Mouse (Mus musculus) monocyte, adult 5-6 weeks (primary cell): ENCODE measurements around the gene Gm8246. TPM values are rescaled to one million over a fixed set of nuclear protein-coding genes. Genes with fewer than 3 reads are reported as not detected.
"Not testable (repeated sequence)": the region's sequence is repeated elsewhere in the genome, so short reads cannot be mapped to it uniquely, and the experiment has no call there.

ENCODE experiments used
- ATAC-seq: fragments of 153-309, 156-312 bp; replicated peaks from 2 replicates; pipeline ENCODE4 v1.8.0; 2017; ENCODE audit warnings: mild to moderate bottlenecking; ENCODE audit not compliant: low TSS enrichment, insufficient number of reproducible peaks, severe bottlenecking, poor library complexity, low FRiP score
- total RNA-seq: library from RNA; stranded (forward); fragments of 200-1000, 200-491, 200-594 nt; gene quantifications from 3 replicates; pipeline ENCODE4 v1.2.3, GENCODE M21; 2017

Gene Gm8246
- not detected in 3 replicates for total RNA-seq

GRCm38 (mm10) chr14:5477730-5478129 lies at the start of gene Gm8246:
Gm8246 (minus strand) TSS chr14:5477830.
- ATAC-seq: not testable (repeated sequence)

GRCm38 (mm10) chr14:5501374-5501773 lies 23.7 kb upstream of the Gm8246 start, which contains the start of gene Gm3488:
Gm3488 (plus strand) TSS chr14:5501674.
- not testable (repeated sequence) for ATAC-seq

GRCm38 (mm10) chr14:5483907-5484306 lies 6.3 kb upstream of the Gm8246 start, which contains the start of gene Gm3187:
Gm3187 (plus strand) TSS chr14:5484207.
- not testable (repeated sequence) for ATAC-seq

GRCm38 (mm10) chr14:5460469-5460868 lies 17.2 kb downstream of the Gm8246 start:
- not testable (repeated sequence) for ATAC-seq

- not testable (repeated sequence) for ATAC-seq
Measured at GRCm38 (mm10) chr14:5455367-5455766, 22.3 kb downstream of the Gm8246 start, which contains the start of gene Gm3194. Gm3194 (minus strand) TSS chr14:5455467.

Other genes starting within 250 kb of the Gm8246 start
- not detected in 3 replicates for gene Gm3526, start 217.2 kb downstream of the Gm8246 start, total RNA-seq
- gene Gm3542, start 142.9 kb downstream of the Gm8246 start, total RNA-seq: not detected in 3 replicates
- gene Gm3500, start 88.8 kb downstream of the Gm8246 start, total RNA-seq: not detected in 3 replicates
- not detected in 3 replicates for gene Gm3194, start 22.4 kb downstream of the Gm8246 start, total RNA-seq
- gene Gm3187, start 6.4 kb upstream of the Gm8246 start, total RNA-seq: not detected in 3 replicates
- gene Gm3488, start 23.8 kb upstream of the Gm8246 start, total RNA-seq: not detected in 3 replicates
- gene Gm3532, start 60.7 kb upstream of the Gm8246 start, total RNA-seq: not detected in 3 replicates
- gene Gm8265, start 155.2 kb upstream of the Gm8246 start, total RNA-seq: not detected in 3 replicates
- gene Gm9603, start 209.6 kb upstream of the Gm8246 start, total RNA-seq: not detected in 3 replicates